In genomic region chr19:53500298-53501006, GRCm38 (mm10) we compare ENCODE assay signal across 8 mouse cellular contexts. TPM values are rescaled to one million over a fixed set of nuclear protein-coding genes. Genes with fewer than 3 reads are reported as not detected.
A peak's percentile ranks its signal among the peaks of the same experiment; 100 is the strongest.
DNase-seq lines count a peak whose midpoint lies in the region; ATAC-seq and TF ChIP-seq lines count a peak whose summit lies in the region.

No protein-coding gene starts in this region.

- no peak overlapping the region for H3K9ac ChIP-seq in kidney, postnatal 0 days (ENCODE audit: low read depth, low read length)
- no peak overlapping the region for H3K9ac ChIP-seq in lung, postnatal 0 days (replicated peaks; ENCODE audit: low read depth)

- H3K4me1 ChIP-seq in heart, embryonic 10.5 days, result peaks cover 33% of the 10 kb centered on the region
- H3K4me1 ChIP-seq in kidney, postnatal 0 days (replicated peaks; ENCODE audit: insufficient read depth, low read length), result no peaks in the 10 kb centered on the region
- H3K4me1 ChIP-seq in lung, postnatal 0 days (ENCODE audit: insufficient read depth, low read depth, low read length), result peaks cover 3% of the 10 kb centered on the region; the same call in 1 of the 2 replicates

- H3K27me3 ChIP-seq in heart, embryonic 10.5 days (ENCODE audit: insufficient read depth, poor library complexity, severe bottlenecking), result no peaks in the 10 kb centered on the region
- H3K27me3 ChIP-seq in kidney, postnatal 0 days (ENCODE audit: insufficient read depth, low read length), result no peaks in the 10 kb centered on the region
- H3K27me3 ChIP-seq in lung, postnatal 0 days (replicated peaks; ENCODE audit: insufficient read depth, low read length), result no peaks in the 10 kb centered on the region

- H3K27ac ChIP-seq in heart, embryonic 10.5 days, result peak overlapping the region; percentile 79
- peak overlapping the region; percentile 3; the same call in 1 of the 2 replicates for H3K27ac ChIP-seq in kidney, postnatal 0 days
- H3K27ac ChIP-seq in lung, postnatal 0 days (ENCODE audit: low read length), result no peak overlapping the region

- 60% methylated on average over 25 of the region's 25 CpGs for WGBS in heart, embryonic 10.5 days
- 60% methylated on average over 25 of the region's 25 CpGs for WGBS in kidney, postnatal 0 days
- WGBS in lung, postnatal 0 days, result 37% methylated on average over 25 of the region's 25 CpGs

- peak; percentile 94 for ATAC-seq in kidney, postnatal 0 days (replicated peaks; ENCODE audit: low FRiP score, low read depth)
- ATAC-seq in lung, postnatal 0 days, result peak; percentile 68

- no peak overlapping the region for H3K4me2 ChIP-seq in kidney, postnatal 0 days (ENCODE audit: low read length)
- H3K4me2 ChIP-seq in lung, postnatal 0 days (replicated peaks; ENCODE audit: low read depth, low read length), result peak overlapping the region; percentile 27; the same call in 1 of the 2 replicates

- DNase-seq in lung, adult 18-20 months, result peak; percentile 25 to 41
- no peak for DNase-seq in lung, postnatal 25 days (ENCODE audit: low spot score)
- peak; percentile 99 for DNase-seq in cerebellum, adult 11-12 months
- DNase-seq in heart, embryonic 10.5 days (ENCODE audit: low spot score), result no peak
- no peak for DNase-seq in kidney, postnatal 0 days (ENCODE audit: low spot score)
- DNase-seq in lung, postnatal 0 days (ENCODE audit: low spot score), result peak; percentile 33
- DNase-seq in thymus, postnatal 4 days, result peak; percentile 48
- no peak for DNase-seq in urinary bladder, postnatal 25 days (ENCODE audit: low spot score)

- no peak overlapping the region for H3K4me3 ChIP-seq in heart, embryonic 10.5 days
- no peak overlapping the region for H3K4me3 ChIP-seq in kidney, postnatal 0 days (replicated peaks; ENCODE audit: low read depth, low read length)
- no peak overlapping the region for H3K4me3 ChIP-seq in lung, postnatal 0 days (ENCODE audit: low read depth, low read length)

- no peaks in the 10 kb centered on the region for H3K36me3 ChIP-seq in heart, embryonic 10.5 days
- no peaks in the 10 kb centered on the region for H3K36me3 ChIP-seq in kidney, postnatal 0 days (ENCODE audit: insufficient read depth, low read length)
- H3K36me3 ChIP-seq in lung, postnatal 0 days (ENCODE audit: insufficient read depth, low read length), result no peaks in the 10 kb centered on the region

- no peak for TF ChIP-seq CTCF in kidney, postnatal 0 days (IDR thresholded peaks at IDR 0.05; ENCODE audit: low read depth)
- TF ChIP-seq CTCF in lung, postnatal 0 days (IDR thresholded peaks at IDR 0.05), result no peak; the same call in 1 of the 2 replicates

- TF ChIP-seq EP300 in lung, postnatal 0 days (IDR thresholded peaks at IDR 0.05), result no peak

- no peaks in the 10 kb centered on the region for H3K9me3 ChIP-seq in heart, embryonic 10.5 days
- no peaks in the 10 kb centered on the region for H3K9me3 ChIP-seq in kidney, postnatal 0 days (replicated peaks; ENCODE audit: low read length)
- H3K9me3 ChIP-seq in lung, postnatal 0 days (ENCODE audit: low read length), result no peaks in the 10 kb centered on the region

RNA-seq across cellular contexts. Expression of gene Dusp5, which starts 28.5 kb away (rescaled TPM):
- 11.9 and 15.9 TPM in 2 replicates for polyA plus RNA-seq in heart, embryonic 10.5 days (2016; fragmentation: Nextera tagmentation; extraction: Ambion mirVana)
- polyA plus RNA-seq in kidney, postnatal 0 days (2015; fragmentation: Nextera tagmentation; extraction: Ambion mirVana), result 8.1 and 8.7 TPM in 2 replicates
- polyA plus RNA-seq in lung, postnatal 0 days (2015; fragmentation: Nextera tagmentation; extraction: Ambion mirVana), result 10.6 and 10.9 TPM in 2 replicates

Comparison
In these comparisons a context has a peak if more than half of its experiments do, and no peak if none do; other contexts are left out.
1. DNase-seq: peak in lung, adult 18-20 months (2 of 2), cerebellum, adult 11-12 months (single experiment), lung, postnatal 0 days (single experiment) and thymus, postnatal 4 days (single experiment); none in lung, postnatal 25 days (single experiment), heart, embryonic 10.5 days (single experiment), kidney, postnatal 0 days (single experiment) and urinary bladder, postnatal 25 days (single experiment).